In the genomic region with DNA sequence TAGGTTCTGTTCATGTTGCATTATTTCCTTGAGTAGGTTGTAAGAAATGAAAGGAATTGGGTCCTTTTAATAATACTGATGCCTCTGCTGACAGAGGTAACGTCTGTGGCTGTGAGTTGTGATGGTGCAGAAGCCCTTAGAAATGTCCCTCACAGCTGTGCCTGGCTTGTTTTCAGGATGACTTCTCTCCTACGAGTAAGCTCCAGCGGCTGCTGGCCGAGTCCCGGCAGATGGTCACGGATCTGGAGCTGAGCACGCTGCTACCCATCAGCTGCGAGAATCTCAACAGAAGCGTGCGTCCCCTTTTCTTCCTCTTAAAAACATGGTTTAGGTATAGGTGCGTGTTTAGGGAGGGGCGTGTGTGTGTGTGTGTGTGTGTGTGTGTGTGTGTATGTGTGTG, we compare ENCODE assay signal across 23 mouse cellular contexts. TPM values are rescaled to one million over a fixed set of nuclear protein-coding genes. Genes with fewer than 3 reads are reported as not detected.
"Had no signal": no experiment of that assay in that cellular context is flagged by ENCODE, and none has a peak within 500 bp of the region (broad histone marks: within the 10 kb centered on the region; RNA-seq: fewer than 3 reads in every experiment).

No protein-coding gene starts in this region.

- H3K9me3 ChIP-seq: heart, embryonic 10.5 days; heart, embryonic 12.5 days; hindbrain, embryonic 15.5 days; intestine, embryonic 15.5 days; limb, embryonic 10.5 days; limb, embryonic 12.5 days; liver, embryonic 12.5 days had no signal

- DNase-seq: gastrocnemius, adult 2 months; gastrocnemius, postnatal 10 days; gastrocnemius, postnatal 25 days; heart, adult 18-20 months; heart, postnatal 10 days; heart, postnatal 4 days; kidney, adult 18-20 months; kidney, adult 8-10 months; kidney, postnatal 10 days; kidney, postnatal 4 days; liver had no signal

- H3K27me3 ChIP-seq: heart, embryonic 12.5 days; hindbrain, embryonic 15.5 days; intestine, embryonic 15.5 days; limb, embryonic 12.5 days had no signal

- H3K27ac ChIP-seq: gastrocnemius, adult 2 months; heart, embryonic 10.5 days; hindbrain, embryonic 15.5 days; intestine, embryonic 15.5 days; layer of hippocampus, adult 2 months; limb, embryonic 10.5 days; limb, embryonic 12.5 days; liver, embryonic 12.5 days; liver, embryonic 14.5 days had no signal

- H3K4me3 ChIP-seq: gastrocnemius, adult 2 months; heart, embryonic 10.5 days; heart, embryonic 12.5 days; hindbrain, embryonic 15.5 days; intestine, embryonic 15.5 days; layer of hippocampus, adult 2 months; limb, embryonic 10.5 days; limb, embryonic 12.5 days; liver, embryonic 12.5 days had no signal

- H3K36me3 ChIP-seq: heart, embryonic 10.5 days; heart, embryonic 12.5 days; hindbrain, embryonic 15.5 days; intestine, embryonic 15.5 days; limb, embryonic 10.5 days; limb, embryonic 12.5 days; liver, embryonic 12.5 days had no signal

- H3K4me2 ChIP-seq: heart, embryonic 12.5 days; hindbrain, embryonic 15.5 days; intestine, embryonic 15.5 days; limb, embryonic 12.5 days; liver, embryonic 12.5 days had no signal

- H3K9ac ChIP-seq: heart, embryonic 12.5 days; hindbrain, embryonic 15.5 days; intestine, embryonic 15.5 days; limb, embryonic 12.5 days; liver, embryonic 12.5 days; liver, embryonic 14.5 days had no signal

- ATAC-seq: inflammation-experienced regulatory T-cells, adult 6 months; intestine, embryonic 15.5 days; intestine, postnatal 0 days; liver, embryonic 12.5 days had no signal

- H3K4me1 ChIP-seq: hindbrain, embryonic 15.5 days; intestine, embryonic 15.5 days; limb, embryonic 10.5 days had no signal

RNA-seq across cellular contexts. Expression of gene Gm43518, which starts 33.8 kb away (rescaled TPM):
- total RNA-seq: gastrocnemius, postnatal 25 days; granulocyte monocyte progenitor cell, adult 5-6 weeks had no signal
